Mouse (Mus musculus): ENCODE data around the gene Osbpl10. TPM values are rescaled to one million over a fixed set of nuclear protein-coding genes. Genes with fewer than 3 reads are reported as not detected.
A peak's percentile ranks its signal among the peaks of the same experiment; 100 is the strongest.
"Not testable (repeated sequence)": the region's sequence is repeated elsewhere in the genome, so short reads cannot be mapped to it uniquely, and the experiment has no call there.

Osbpl10 gene
- total RNA-seq, 2 experiments from 2014 or later: 2.5 to 5.1 TPM

GRCm38 (mm10) chr9:115023708-115024383, 45.5 kb downstream of the Osbpl10 start:
- intact Hi-C loops (cut with DNase I): no loop called here
- no peak for DNase-seq

GRCm38 (mm10) chr9:115029307-115029706, 50.9 kb downstream of the Osbpl10 start:
- no peak for DNase-seq
- intact Hi-C loops (cut with DNase I): no loop called here

DNA sequence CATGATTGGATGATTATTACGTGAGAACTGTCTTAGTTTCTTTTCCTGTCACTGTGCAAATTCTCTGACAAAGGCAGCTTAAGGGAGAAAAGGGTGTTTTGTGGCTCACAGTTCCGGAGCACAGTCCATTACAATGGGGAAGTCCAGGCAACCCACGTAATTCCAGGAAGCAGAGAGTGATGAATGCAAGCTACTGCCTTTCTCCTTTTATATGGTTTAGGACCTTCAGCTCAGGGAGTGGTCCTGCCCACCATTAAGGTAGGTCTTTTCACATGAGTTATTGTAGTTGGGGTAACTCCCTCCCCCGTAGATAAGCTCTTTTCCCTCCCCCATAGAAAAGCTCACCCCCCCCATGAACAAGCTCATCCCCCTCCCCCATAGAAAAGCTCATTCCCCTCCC, 52.2 kb downstream of the Osbpl10 start:
- DNase-seq: no peak
- intact Hi-C loops (cut with DNase I): no loop called here

- intact Hi-C loops (cut with DNase I); DNase-seq: not testable (repeated sequence)
These were observed 52.7 kb downstream of the Osbpl10 start for GRCm38 (mm10) chr9:115031046-115031445.

DNA sequence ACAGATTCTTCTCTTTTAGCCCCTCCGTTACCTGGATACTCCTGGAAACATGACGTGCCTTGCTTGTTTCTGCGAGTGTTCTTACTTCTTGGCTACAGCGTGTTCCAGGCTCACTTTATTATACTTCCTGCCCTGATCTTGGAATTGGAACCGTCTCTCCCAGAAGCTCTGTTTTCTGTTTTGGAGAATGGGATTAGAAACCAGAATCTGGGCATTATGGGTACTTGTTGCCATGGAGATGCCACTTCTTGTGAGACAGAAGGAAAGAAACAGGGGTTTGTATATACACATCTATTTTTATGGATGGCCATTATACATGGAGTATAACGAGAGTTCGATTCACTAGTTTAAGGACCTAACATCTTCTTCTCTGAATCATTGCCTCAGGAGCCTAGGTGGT, 54.4 kb downstream of the Osbpl10 start:
- DNase-seq: no peak
- intact Hi-C loops (cut with DNase I): no loop called here

GRCm38 (mm10) chr9:115034271-115034670, 55.9 kb downstream of the Osbpl10 start:
- no peak for DNase-seq
- intact Hi-C loops (cut with DNase I): no loop called here

DNA sequence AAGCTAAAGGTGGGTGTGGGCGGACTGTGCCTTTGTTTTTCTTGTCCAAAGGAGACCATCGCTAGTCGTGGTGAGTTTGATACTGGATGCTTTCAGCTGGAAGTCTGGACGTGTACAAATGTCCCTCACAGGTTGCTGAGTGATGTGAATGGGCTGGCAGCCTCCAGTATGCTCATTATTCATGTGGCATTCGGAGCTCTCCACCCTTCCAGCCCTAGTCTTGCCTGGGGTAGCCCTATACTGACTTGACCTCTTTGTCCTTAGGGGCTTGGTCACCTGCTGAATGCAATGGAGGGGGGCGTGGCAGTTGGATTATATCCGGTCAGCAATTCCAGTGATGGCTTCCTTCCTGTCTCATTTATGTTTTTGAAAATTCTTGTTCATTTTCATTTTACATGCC, 56.4 kb downstream of the Osbpl10 start:
- intact Hi-C loops (cut with DNase I): no loop called here
- DNase-seq: no peak

GRCm38 (mm10) chr9:115038215-115038614, 59.8 kb downstream of the Osbpl10 start:
- intact Hi-C loops (cut with DNase I): no loop called here
- no peak for DNase-seq

- intact Hi-C loops (cut with DNase I): no loop called here
- DNase-seq: no peak
These were observed 60.3 kb downstream of the Osbpl10 start for GRCm38 (mm10) chr9:115038686-115039085.

DNA sequence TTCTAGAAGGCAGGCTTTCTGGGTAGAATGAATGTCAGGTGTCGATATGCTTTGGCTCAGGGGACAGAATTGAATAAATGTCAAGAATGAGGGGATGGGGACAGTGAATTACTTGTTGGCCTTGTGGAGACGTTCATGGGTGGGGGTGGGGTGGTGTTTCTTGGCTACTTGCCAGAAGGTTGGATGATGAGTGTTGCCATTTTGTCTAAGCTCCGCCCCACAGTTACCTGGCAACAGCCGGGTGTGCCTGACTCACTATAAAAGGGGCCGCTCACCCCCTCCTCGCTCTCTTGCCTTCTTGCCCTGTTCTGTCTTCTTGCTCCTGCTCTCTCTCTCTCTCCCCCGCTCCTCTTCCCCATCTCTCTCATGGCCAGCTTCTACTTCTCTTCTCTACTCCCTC, 60.9 kb downstream of the Osbpl10 start:
- intact Hi-C loops (cut with DNase I): no loop called here
- no peak for DNase-seq

DNA sequence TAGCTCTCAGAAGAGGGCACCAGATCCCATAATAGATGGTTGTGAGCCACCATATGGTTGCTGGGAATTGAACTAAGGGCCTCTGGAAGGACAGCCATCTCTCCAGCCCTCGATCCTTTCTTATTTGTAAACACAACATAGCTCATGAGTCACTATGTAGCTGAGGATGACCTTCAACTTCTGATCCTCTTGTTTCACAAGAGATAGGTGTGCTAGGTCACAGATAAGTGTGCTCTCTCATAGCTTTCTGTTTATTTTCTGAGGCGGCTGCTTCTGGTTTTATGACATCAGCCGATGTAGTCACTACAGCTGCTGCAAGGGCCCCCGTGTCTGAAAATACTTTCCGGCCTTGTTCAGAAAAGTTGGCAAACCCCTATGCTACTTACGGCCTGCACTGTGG, 64.2 kb downstream of the Osbpl10 start:
- DNase-seq: no peak
- intact Hi-C loops (cut with DNase I): no loop called here

- intact Hi-C loops (cut with DNase I): no loop called here
These were observed 64.8 kb downstream of the Osbpl10 start for GRCm38 (mm10) chr9:115042971-115043706.

GRCm38 (mm10) chr9:115043881-115044770, 65.8 kb downstream of the Osbpl10 start:
- intact Hi-C loops (cut with DNase I): no loop called here
- DNase-seq: no peak

More at GRCm38 (mm10) chr9:115042971-115043706, 64.8 kb downstream of the Osbpl10 start:
- no peak for DNase-seq

DNA sequence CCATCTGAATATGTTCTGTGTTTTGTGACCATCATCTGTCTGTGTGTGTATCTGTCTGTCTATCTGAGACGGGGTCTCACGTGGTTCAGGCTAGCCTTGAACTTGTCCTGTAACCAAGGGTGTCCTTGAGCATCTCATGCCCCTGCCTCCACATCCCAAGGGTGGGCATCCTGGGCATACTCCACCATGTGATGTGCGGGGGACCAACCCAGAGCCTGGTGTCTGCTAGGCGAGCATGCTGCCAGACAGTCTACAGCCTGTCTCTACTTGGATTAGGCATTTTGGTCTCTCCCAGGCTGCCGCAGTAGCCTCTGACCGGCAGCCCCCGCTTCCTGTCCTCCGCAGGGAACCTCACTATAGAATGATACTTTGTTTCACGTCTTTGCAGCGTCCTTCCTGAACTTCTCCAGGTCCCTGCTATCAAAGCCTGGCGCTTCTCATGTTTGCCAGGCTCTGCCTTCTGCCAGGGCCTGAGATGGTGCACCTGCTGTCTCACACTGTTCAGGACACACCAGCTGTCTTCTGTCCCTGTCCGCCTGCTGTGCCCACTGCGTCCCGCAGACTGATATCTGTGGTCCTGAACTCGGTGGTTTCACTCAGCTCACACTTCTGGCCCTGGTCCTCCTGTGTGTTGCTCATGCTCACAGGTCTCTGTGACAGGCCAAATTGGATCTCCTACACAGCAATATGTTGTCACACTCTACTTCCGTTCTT, 66.9 kb downstream of the Osbpl10 start:
- intact Hi-C loops (cut with DNase I): no loop called here
- DNase-seq: no peak

GRCm38 (mm10) chr9:115046701-115047100, 68.3 kb downstream of the Osbpl10 start:
- intact Hi-C loops (cut with DNase I): no loop called here
- no peak for DNase-seq

GRCm38 (mm10) chr9:115048340-115048739, 70.0 kb downstream of the Osbpl10 start:
- intact Hi-C loops (cut with DNase I): no loop called here
- DNase-seq: no peak

DNA sequence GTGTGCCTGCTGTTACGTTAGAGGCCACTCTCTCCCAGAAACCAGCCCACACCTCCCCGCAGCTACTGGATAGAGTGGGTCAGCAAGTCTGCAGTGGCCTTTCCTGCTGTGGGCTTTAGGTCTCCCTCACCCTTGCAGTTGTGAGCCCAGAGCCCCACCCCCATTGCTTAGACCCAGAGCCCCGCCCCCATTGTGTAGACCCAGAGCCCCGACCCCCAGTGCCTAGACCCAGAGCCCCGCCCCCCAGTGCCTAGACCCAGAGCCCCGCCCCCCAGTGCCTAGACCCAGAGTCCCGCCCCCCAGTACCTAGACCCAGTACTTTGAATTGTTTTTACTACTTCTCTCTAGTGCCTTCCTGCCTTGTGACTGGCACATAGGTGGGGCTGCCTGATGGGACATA, 70.5 kb downstream of the Osbpl10 start:
- DNase-seq: no peak
- intact Hi-C loops (cut with DNase I): no loop called here

DNA sequence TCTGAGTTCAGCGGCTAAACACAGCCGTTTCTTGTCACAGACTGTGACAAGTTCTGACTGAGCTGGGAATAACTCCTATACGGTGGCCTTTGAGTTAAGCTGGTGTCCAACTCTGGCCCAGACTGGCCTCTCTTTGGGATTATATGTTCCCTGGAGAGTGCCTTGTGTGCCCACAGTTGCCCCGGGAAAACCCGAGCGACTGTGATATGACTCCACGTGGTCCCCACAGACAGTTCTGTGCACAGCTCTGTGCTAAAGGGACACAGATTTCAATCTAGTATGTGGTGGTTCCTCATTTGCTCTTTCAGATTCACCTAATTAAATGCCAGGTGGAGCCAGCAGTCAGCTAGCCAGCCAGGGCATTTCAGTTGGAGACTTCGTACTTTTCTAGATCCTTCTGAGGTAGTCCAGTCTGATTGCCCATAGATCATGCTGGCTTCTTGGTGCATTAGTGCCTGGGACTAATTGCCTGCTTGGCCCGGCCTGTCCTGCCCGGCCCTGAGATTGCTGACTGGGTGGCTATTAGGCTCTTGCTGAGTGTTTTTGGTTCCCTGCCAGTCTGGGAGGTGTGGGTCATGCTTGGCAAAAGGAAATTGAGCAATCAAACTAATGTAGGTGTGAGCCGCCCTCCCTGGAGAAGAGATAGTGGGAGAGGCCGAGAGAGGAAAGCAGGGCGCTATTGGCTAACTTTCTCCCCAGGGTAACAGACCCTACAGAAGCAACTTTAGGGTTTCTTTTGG, 71.8 kb downstream of the Osbpl10 start:
- intact Hi-C loops (cut with DNase I): loop anchor here (10.0 kb wide), 1 partner anchor 75 kb away; the partner anchor contains the start of gene Osbpl10
- peak; percentile 35 to 52 for DNase-seq

- DNase-seq: no peak
- intact Hi-C loops (cut with DNase I): loop anchor here (10.0 kb wide), 1 partner anchor 77 kb away; the partner anchor contains the start of gene Osbpl10
These were observed 73.6 kb downstream of the Osbpl10 start for GRCm38 (mm10) chr9:115051976-115052375.

DNA sequence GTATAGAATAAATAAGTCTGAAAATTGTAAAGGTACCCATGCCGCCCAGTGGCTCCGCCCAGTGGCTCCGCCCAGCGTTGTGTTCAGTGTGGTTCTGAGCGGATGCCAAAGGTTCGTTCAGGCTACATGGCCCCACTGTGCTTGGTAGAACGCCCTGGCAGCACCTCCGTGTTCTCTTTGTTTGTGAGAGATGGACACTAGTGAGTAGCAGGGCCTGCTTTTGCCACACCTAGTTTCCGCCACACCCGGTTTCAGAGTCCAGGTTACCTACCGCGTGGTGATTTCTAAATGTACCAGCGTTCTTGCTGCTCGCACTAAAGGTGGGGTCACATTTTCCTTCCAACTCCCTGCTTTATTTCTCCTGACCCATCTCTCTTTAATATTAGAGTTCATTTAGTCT, 75.4 kb downstream of the Osbpl10 start:
- no peak for DNase-seq
- intact Hi-C loops (cut with DNase I): loop anchor here (10.0 kb wide), 1 partner anchor 79 kb away; the partner anchor contains the start of gene Osbpl10
